Mouse (Mus musculus): ENCODE results near the gene Fcrla. TPM values are rescaled to one million over a fixed set of nuclear protein-coding genes. Genes with fewer than 3 reads are reported as not detected.

Gene Fcrla
- polyA plus RNA-seq, 1 experiment from 2014 or later = not detected

GRCm38 (mm10) chr1:170868905-170869283 lies 58.5 kb downstream of the Fcrla start:
- peak; percentile 48 for ATAC-seq (ENCODE audit: low FRiP score)
- H3K4me3 ChIP-seq (ENCODE audit: low read depth, low read length) = peak overlapping the region; percentile 82
- no peaks in the 10 kb centered on the region for H3K4me1 ChIP-seq (replicated peaks; ENCODE audit: control insufficient read depth, insufficient read depth, low read length)
- WGBS = 20% methylated on average over 14 of the region's 14 CpGs
- no peak overlapping the region for H3K27ac ChIP-seq (ENCODE audit: low read depth, low read length)
- no peaks in the 10 kb centered on the region for H3K36me3 ChIP-seq (ENCODE audit: control insufficient read depth, insufficient read depth, low read length)
- peak overlapping the region; percentile 64 for H3K4me2 ChIP-seq (replicated peaks; ENCODE audit: low read depth, low read length)
- no peak for DNase-seq (ENCODE audit: low spot score)
- no peaks in the 10 kb centered on the region for H3K9me3 ChIP-seq (ENCODE audit: control insufficient read depth, low read length)
- H3K9ac ChIP-seq (ENCODE audit: low read depth, low read length) = peak overlapping the region; percentile 53; the same call in 1 of the 2 replicates
- H3K27me3 ChIP-seq (ENCODE audit: control insufficient read depth, insufficient read depth, low read length) = no peaks in the 10 kb centered on the region

GRCm38 (mm10) chr1:170868107-170868904 lies 59.1 kb downstream of the Fcrla start:
- no peak overlapping the region for H3K27ac ChIP-seq (ENCODE audit: low read depth, low read length)
- no peaks in the 10 kb centered on the region for H3K9me3 ChIP-seq (ENCODE audit: control insufficient read depth, low read length)
- DNase-seq (ENCODE audit: low spot score) (peak; percentile 88), ATAC-seq (ENCODE audit: low FRiP score) (peak; percentile 87)
- under 1% methylated on average over 33 of the region's 33 CpGs for WGBS
- peak overlapping the region; percentile 82 for H3K4me3 ChIP-seq (ENCODE audit: low read depth, low read length)
- H3K4me2 ChIP-seq (replicated peaks; ENCODE audit: low read depth, low read length) = peak overlapping the region; percentile 64
- H3K27me3 ChIP-seq (ENCODE audit: control insufficient read depth, insufficient read depth, low read length) = no peaks in the 10 kb centered on the region
- peak overlapping the region; percentile 78; the same call in 1 of the 2 replicates for H3K9ac ChIP-seq (ENCODE audit: low read depth, low read length)
- no peaks in the 10 kb centered on the region for H3K36me3 ChIP-seq (ENCODE audit: control insufficient read depth, insufficient read depth, low read length)
- no peaks in the 10 kb centered on the region for H3K4me1 ChIP-seq (replicated peaks; ENCODE audit: control insufficient read depth, insufficient read depth, low read length)

- Histone ChIP-seq H3K4me2 (replicated peaks; ENCODE audit: low read depth, low read length) (peak within 1 kb of the TSS; percentile 64), H3K9me3 (ENCODE audit: control insufficient read depth, low read length) (no peaks in the 10 kb centered on the region), H3K4me3 (ENCODE audit: low read depth, low read length) (peak within 1 kb of the TSS; percentile 82), H3K4me1 (replicated peaks; ENCODE audit: control insufficient read depth, insufficient read depth, low read length) (no peaks in the 10 kb centered on the region), H3K36me3 (ENCODE audit: control insufficient read depth, insufficient read depth, low read length) (no peaks in the 10 kb centered on the region), H3K27ac (ENCODE audit: low read depth, low read length) (0 out of 2 replicates have a peak within 1 kb of the TSS, but pooled peaks have one; percentile 30), H3K27me3 (ENCODE audit: control insufficient read depth, insufficient read depth, low read length) (no peaks in the 10 kb centered on the region), H3K9ac (ENCODE audit: low read depth, low read length) (peak within 1 kb of the TSS; percentile 78)
- WGBS = under 1% methylated on average over 25 of the region's 25 CpGs
- DNase-seq (ENCODE audit: low spot score) (peak; percentile 96), ATAC-seq (ENCODE audit: low FRiP score) (peak; percentile 81)
These were observed 59.7 kb downstream of the Fcrla start, which contains the start of gene Atf6 for GRCm38 (mm10) chr1:170867691-170868105. Gene Atf6, minus strand, starts transcription at chr1:170867771.

Other genes starting within 250 kb of the Fcrla start
- gene Atf6, start 59.8 kb downstream of the Fcrla start, polyA plus RNA-seq (2014; fragmentation: Nextera tagmentation; extraction: Ambion mirVana) = 10.2 TPM in 2 replicates
- not detected in 2 replicates for gene Gm26620, start 42.5 kb downstream of the Fcrla start, polyA plus RNA-seq (2014; fragmentation: Nextera tagmentation; extraction: Ambion mirVana)
- 33.2 and 36.6 TPM in 2 replicates for gene Dusp12, start 42.0 kb downstream of the Fcrla start, polyA plus RNA-seq (2014; fragmentation: Nextera tagmentation; extraction: Ambion mirVana)
- gene Fcrlb, start 14.6 kb downstream of the Fcrla start, polyA plus RNA-seq (2014; fragmentation: Nextera tagmentation; extraction: Ambion mirVana) = not detected in 2 replicates
- 0.12 and 0.28 TPM in 2 replicates for gene Fcgr2b, start 49.0 kb upstream of the Fcrla start, polyA plus RNA-seq (2014; fragmentation: Nextera tagmentation; extraction: Ambion mirVana)
- gene Fcgr4, start 91.3 kb upstream of the Fcrla start, polyA plus RNA-seq (2014; fragmentation: Nextera tagmentation; extraction: Ambion mirVana) = 0.39 and 0.62 TPM in 2 replicates
- gene Fcgr3, start 137.4 kb upstream of the Fcrla start, polyA plus RNA-seq (2014; fragmentation: Nextera tagmentation; extraction: Ambion mirVana) = 9.6 TPM in 2 replicates
- 8.7 and 10.5 TPM in 2 replicates for gene Cfap126, start 186.3 kb upstream of the Fcrla start, polyA plus RNA-seq (2014; fragmentation: Nextera tagmentation; extraction: Ambion mirVana)
- 259 and 284 TPM in 2 replicates for gene Sdhc, start 223.0 kb upstream of the Fcrla start, polyA plus RNA-seq (2014; fragmentation: Nextera tagmentation; extraction: Ambion mirVana)
- 0.99 and 1.5 TPM in 2 replicates for gene Mpz, start 223.1 kb upstream of the Fcrla start, polyA plus RNA-seq (2014; fragmentation: Nextera tagmentation; extraction: Ambion mirVana)

Data from hindbrain, embryonic 11.5 days (tissue).